Mouse (Mus musculus) heart, adult 8-10 months (tissue): Measurements from ENCODE around the gene Rbck1. TPM values are rescaled to one million over a fixed set of nuclear protein-coding genes. Genes with fewer than 3 reads are reported as not detected.
A peak's percentile ranks its signal among the peaks of the same experiment; 100 is the strongest.
"Not testable (repeated sequence)": the region's sequence is repeated elsewhere in the genome, so short reads cannot be mapped to it uniquely, and the experiment has no call there.

Experiments used
- DNase-seq: peaks from one replicate; pipeline ENCODE4 v3.0.0; 2022; ENCODE audit warnings: low spot score
- total RNA-seq, 4 experiments: library from RNA; stranded (reverse); gene quantifications; 2 replicates each; pipeline ENCODE4 v1.2.4; 2022

Rbck1 gene
- 10 to 100 TPM; 36.1 to 51.7 (median 47.6) TPM for total RNA-seq

GRCm38 (mm10) chr2:152332101-152332825 lies at the start of gene Rbck1:
Gene Rbck1 (minus strand): TSS chr2:152332653.
- DNase-seq: peak; percentile 89

GRCm38 (mm10) chr2:152376345-152376741 lies 43.9 kb upstream of the Rbck1 start, which contains the start of gene Nrsn2:
Gene Nrsn2 (minus strand): TSS chr2:152376638.
- no peak for DNase-seq

- DNase-seq: no peak
Observed at GRCm38 (mm10) chr2:152375652-152376344, 43.3 kb upstream of the Rbck1 start.

GRCm38 (mm10) chr2:152373547-152373946 lies 41.1 kb upstream of the Rbck1 start:
- DNase-seq: no peak

- DNase-seq: no peak
Observed at GRCm38 (mm10) chr2:152372661-152373060, 40.2 kb upstream of the Rbck1 start.

GRCm38 (mm10) chr2:152372104-152372503 lies 39.7 kb upstream of the Rbck1 start:
- DNase-seq: no peak

- DNase-seq: peak; percentile 48
Observed at GRCm38 (mm10) chr2:152368532-152369140, 36.2 kb upstream of the Rbck1 start.

- no peak for DNase-seq
Observed at GRCm38 (mm10) chr2:152367917-152368316, 35.5 kb upstream of the Rbck1 start.

- peak; percentile 75 for DNase-seq
Observed at GRCm38 (mm10) chr2:152363245-152364147, 31.0 kb upstream of the Rbck1 start.

GRCm38 (mm10) chr2:152361193-152361592 lies 28.7 kb upstream of the Rbck1 start:
- no peak for DNase-seq

GRCm38 (mm10) chr2:152360271-152360775 lies 27.9 kb upstream of the Rbck1 start:
- DNase-seq: peak; percentile 90

- DNase-seq: no peak
Observed at GRCm38 (mm10) chr2:152359616-152360015, 27.2 kb upstream of the Rbck1 start.

- not testable (repeated sequence) for DNase-seq
Observed at GRCm38 (mm10) chr2:152358977-152359376, 26.5 kb upstream of the Rbck1 start.

GRCm38 (mm10) chr2:152357254-152357653 lies 24.8 kb upstream of the Rbck1 start:
- no peak for DNase-seq

GRCm38 (mm10) chr2:152349842-152350540 lies 17.5 kb upstream of the Rbck1 start:
- peak; percentile 73 for DNase-seq

GRCm38 (mm10) chr2:152349205-152349604 lies 16.8 kb upstream of the Rbck1 start:
- no peak for DNase-seq

- no peak for DNase-seq
Observed at GRCm38 (mm10) chr2:152347722-152348121, 15.3 kb upstream of the Rbck1 start.

GRCm38 (mm10) chr2:152346776-152347465 lies 14.5 kb upstream of the Rbck1 start:
- DNase-seq: no peak

- no peak for DNase-seq
Observed at GRCm38 (mm10) chr2:152345393-152345792, 12.9 kb upstream of the Rbck1 start.

- DNase-seq: no peak
Observed at GRCm38 (mm10) chr2:152344909-152345308, 12.5 kb upstream of the Rbck1 start.
